Mouse (Mus musculus): ENCODE measurements at regions not wholly inside any gene's neighbourhood (a gene's known extent, or its start where the extent isn't known, plus 50 kb on each side); places are given as distances from the start of the nearest gene placed in this dataset.
A peak's percentile ranks its signal among the peaks of the same experiment; 100 is the strongest.
"Not testable (repeated sequence)": the region's sequence is repeated elsewhere in the genome, so short reads cannot be mapped to it uniquely, and the experiment has no call there.

DNA sequence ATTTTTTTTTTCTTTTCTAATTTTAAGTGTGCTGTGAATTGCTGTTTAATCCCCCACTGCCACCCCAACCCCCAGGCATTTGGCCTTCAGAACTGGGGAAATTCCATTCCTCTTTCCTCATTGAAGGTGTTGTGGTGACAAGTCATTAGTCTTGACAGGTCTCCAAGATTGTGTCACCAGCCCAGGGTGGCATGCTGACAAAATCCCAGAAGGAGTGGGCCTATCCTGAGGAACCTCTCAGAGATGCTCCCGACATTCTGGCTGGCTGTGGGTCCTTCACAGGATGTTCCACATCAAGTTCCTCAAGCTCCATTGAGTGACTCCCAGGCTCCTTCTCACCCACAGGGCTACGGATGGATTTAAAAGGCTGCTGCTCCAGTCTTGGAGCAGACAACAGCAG lies 91.7 kb downstream of the Btg1 start:
- Histone ChIP-seq H3K27me3 (ENCODE audit: control insufficient read depth, insufficient read depth, low read length) (no peaks in the 10 kb centered on the region), H3K4me3 (ENCODE audit: insufficient read depth, low read depth, low read length) (no peak overlapping the region), H3K27ac (replicated peaks; ENCODE audit: insufficient read depth, low read depth, low read length) (no peak overlapping the region), H3K79me2 (ENCODE audit: control insufficient read depth, insufficient read depth, low read length) (no peaks in the 10 kb centered on the region), H3K9ac (ENCODE audit: low read depth, low read length) (no peak overlapping the region), H3K36me3 (ENCODE audit: control insufficient read depth, insufficient read depth, low read length) (no peaks in the 10 kb centered on the region), H3K4me1 (ENCODE audit: control insufficient read depth, insufficient read depth, low read length) (no peaks in the 10 kb centered on the region; the same call in 1 of the 2 replicates)
- WGBS = 85% methylated on average over 2 of the region's 2 CpGs
- DNase-seq (ENCODE audit: extremely low read depth, low read depth, low spot score) = no peak
- TF ChIP-seq POLR2A (IDR thresholded peaks at IDR 0.05; ENCODE audit: extremely low read depth, insufficient read depth, low read length) (no peak), CTCF (IDR thresholded peaks at IDR 0.05; ENCODE audit: low read depth, low read length) (no peak)

DNA sequence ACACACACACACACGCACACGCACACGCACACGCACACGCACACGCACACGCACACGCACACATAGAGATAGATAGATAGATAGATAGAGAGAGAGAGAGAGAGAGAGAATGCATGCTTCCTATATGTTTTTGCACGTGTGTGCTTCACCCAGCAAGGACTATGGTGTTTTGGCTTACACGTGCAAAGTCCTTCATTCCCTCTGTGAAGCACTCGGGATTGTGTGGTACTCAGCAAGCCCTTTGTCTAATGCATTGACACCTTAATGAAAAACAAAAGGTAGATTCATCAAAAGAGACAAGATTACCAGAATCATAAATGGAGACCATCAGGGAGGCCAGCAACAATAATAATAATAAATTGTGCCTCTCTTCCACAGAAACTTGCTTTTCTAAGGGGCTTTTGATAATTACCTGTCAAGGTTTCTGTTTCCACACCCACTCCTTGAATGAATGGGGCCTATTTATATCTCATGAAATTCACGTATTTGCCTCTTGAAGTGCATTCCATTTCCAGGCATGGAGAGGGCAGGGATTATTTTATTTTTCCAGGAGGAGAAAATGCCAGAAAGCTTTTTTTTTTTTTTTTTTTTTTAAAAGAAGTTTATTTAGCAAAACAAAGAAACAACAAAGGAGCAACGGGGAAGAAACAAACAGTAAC lies 93.0 kb downstream of the Btg1 start:
- Histone ChIP-seq H3K4me3 (ENCODE audit: insufficient read depth, low read depth, low read length) (no peak overlapping the region), H3K27ac (replicated peaks; ENCODE audit: insufficient read depth, low read depth, low read length) (no peak overlapping the region), H3K36me3 (ENCODE audit: control insufficient read depth, insufficient read depth, low read length) (no peaks in the 10 kb centered on the region), H3K4me1 (ENCODE audit: control insufficient read depth, insufficient read depth, low read length) (no peaks in the 10 kb centered on the region; the same call in 1 of the 2 replicates), H3K9ac (ENCODE audit: low read depth, low read length) (no peak overlapping the region), H3K27me3 (ENCODE audit: control insufficient read depth, insufficient read depth, low read length) (no peaks in the 10 kb centered on the region), H3K79me2 (ENCODE audit: control insufficient read depth, insufficient read depth, low read length) (no peaks in the 10 kb centered on the region)
- TF ChIP-seq CTCF (IDR thresholded peaks at IDR 0.05; ENCODE audit: low read depth, low read length) = no peak
- TF ChIP-seq POLR2A (IDR thresholded peaks at IDR 0.05; ENCODE audit: extremely low read depth, insufficient read depth, low read length) = no peak
- 93% methylated on average over 13 of the region's 13 CpGs for WGBS
- no peak for DNase-seq (ENCODE audit: extremely low read depth, low read depth, low spot score)

DNA sequence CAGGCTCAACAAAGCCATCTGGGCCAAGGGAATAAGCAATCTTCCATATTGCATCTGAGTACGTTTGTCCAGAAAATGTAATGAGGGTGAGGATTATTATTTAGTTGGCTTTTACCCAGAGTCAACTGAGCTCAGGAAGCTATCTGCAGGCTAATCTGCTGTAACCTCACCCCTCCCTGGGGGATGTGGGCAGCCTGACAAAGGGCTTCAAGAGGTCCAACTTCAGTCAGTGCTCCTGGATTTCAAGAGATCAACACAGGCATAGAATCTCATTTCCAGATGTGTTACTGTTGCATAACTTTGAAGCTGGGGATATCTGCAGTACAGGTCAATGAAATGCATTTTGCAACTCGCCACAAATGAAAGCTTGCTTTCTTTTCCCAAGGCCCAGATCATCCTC lies 95.2 kb downstream of the Btg1 start:
- Histone ChIP-seq H3K9ac (ENCODE audit: low read depth, low read length) (no peak overlapping the region), H3K27me3 (ENCODE audit: control insufficient read depth, insufficient read depth, low read length) (no peaks in the 10 kb centered on the region), H3K79me2 (ENCODE audit: control insufficient read depth, insufficient read depth, low read length) (no peaks in the 10 kb centered on the region), H3K4me3 (ENCODE audit: insufficient read depth, low read depth, low read length) (no peak overlapping the region), H3K27ac (replicated peaks; ENCODE audit: insufficient read depth, low read depth, low read length) (no peak overlapping the region), H3K36me3 (ENCODE audit: control insufficient read depth, insufficient read depth, low read length) (no peaks in the 10 kb centered on the region), H3K4me1 (ENCODE audit: control insufficient read depth, insufficient read depth, low read length) (no peaks in the 10 kb centered on the region; the same call in 1 of the 2 replicates)
- WGBS = 42% methylated on average over 2 of the region's 2 CpGs
- peak; percentile 43 for DNase-seq (ENCODE audit: extremely low read depth, low read depth, low spot score)
- TF ChIP-seq POLR2A (IDR thresholded peaks at IDR 0.05; ENCODE audit: extremely low read depth, insufficient read depth, low read length) = no peak
- no peak for TF ChIP-seq CTCF (IDR thresholded peaks at IDR 0.05; ENCODE audit: low read depth, low read length)

DNA sequence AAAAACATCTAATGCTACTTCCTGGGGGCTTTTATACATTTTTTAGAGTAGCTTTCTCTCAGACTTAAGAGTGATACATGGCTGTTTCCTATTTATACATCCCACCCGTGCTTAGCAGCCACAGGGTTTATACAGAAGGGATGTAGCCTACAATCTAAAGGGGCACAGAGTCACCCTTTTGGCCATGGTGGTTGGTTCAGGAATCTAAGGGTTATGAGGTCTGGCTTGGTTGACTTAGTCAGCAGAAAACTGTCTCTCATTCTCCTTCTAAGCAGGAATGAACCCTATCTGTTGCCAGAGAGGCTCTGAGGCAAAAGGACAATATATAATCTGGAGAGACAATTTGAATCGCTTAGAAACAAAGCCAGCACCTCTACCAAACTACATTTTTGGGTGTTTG lies 97.9 kb downstream of the Btg1 start:
- no peaks in the 10 kb centered on the region; the same call in 1 of the 2 replicates for H3K4me1 ChIP-seq (ENCODE audit: control insufficient read depth, insufficient read depth, low read length)
- no peak for DNase-seq (ENCODE audit: extremely low read depth, low read depth, low spot score)
- no peaks in the 10 kb centered on the region for H3K79me2 ChIP-seq (ENCODE audit: control insufficient read depth, insufficient read depth, low read length)
- TF ChIP-seq POLR2A (IDR thresholded peaks at IDR 0.05; ENCODE audit: extremely low read depth, insufficient read depth, low read length) (no peak), CTCF (IDR thresholded peaks at IDR 0.05; ENCODE audit: low read depth, low read length) (no peak)
- 85% methylated on average over 2 of the region's 2 CpGs for WGBS
- no peaks in the 10 kb centered on the region for H3K27me3 ChIP-seq (ENCODE audit: control insufficient read depth, insufficient read depth, low read length)
- H3K4me3 ChIP-seq (ENCODE audit: insufficient read depth, low read depth, low read length) = no peak overlapping the region
- no peak overlapping the region for H3K27ac ChIP-seq (replicated peaks; ENCODE audit: insufficient read depth, low read depth, low read length)
- H3K9ac ChIP-seq (ENCODE audit: low read depth, low read length) = no peak overlapping the region
- H3K36me3 ChIP-seq (ENCODE audit: control insufficient read depth, insufficient read depth, low read length) = no peaks in the 10 kb centered on the region

DNA sequence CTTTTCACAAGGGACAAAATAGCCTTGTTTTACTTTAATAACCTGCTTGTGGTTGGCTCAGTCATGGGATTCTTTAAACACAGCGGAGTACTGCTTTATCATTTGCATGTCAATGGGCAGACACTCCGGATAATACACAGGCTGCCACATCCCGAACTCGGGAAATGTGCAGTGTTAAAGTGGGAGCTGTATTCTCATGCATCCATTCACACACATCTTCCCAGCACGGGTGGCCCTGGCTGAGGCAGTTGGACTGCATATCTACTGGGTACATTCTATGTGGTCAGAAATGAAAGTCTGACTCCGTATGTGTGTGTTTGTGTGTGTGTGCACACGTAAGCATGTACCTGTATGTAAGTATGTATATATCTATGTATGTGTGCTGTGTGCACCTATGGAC lies 100.5 kb downstream of the Btg1 start:
- Histone ChIP-seq H3K79me2 (ENCODE audit: control insufficient read depth, insufficient read depth, low read length) (no peaks in the 10 kb centered on the region), H3K27ac (replicated peaks; ENCODE audit: insufficient read depth, low read depth, low read length) (no peak overlapping the region), H3K27me3 (ENCODE audit: control insufficient read depth, insufficient read depth, low read length) (no peaks in the 10 kb centered on the region), H3K4me3 (ENCODE audit: insufficient read depth, low read depth, low read length) (no peak overlapping the region), H3K36me3 (ENCODE audit: control insufficient read depth, insufficient read depth, low read length) (no peaks in the 10 kb centered on the region), H3K4me1 (ENCODE audit: control insufficient read depth, insufficient read depth, low read length) (no peaks in the 10 kb centered on the region; the same call in 1 of the 2 replicates), H3K9ac (ENCODE audit: low read depth, low read length) (no peak overlapping the region)
- TF ChIP-seq CTCF (IDR thresholded peaks at IDR 0.05; ENCODE audit: low read depth, low read length) (no peak), POLR2A (IDR thresholded peaks at IDR 0.05; ENCODE audit: extremely low read depth, insufficient read depth, low read length) (no peak)
- WGBS = 90% methylated on average over 7 of the region's 7 CpGs
- DNase-seq (ENCODE audit: extremely low read depth, low read depth, low spot score) = no peak

DNA sequence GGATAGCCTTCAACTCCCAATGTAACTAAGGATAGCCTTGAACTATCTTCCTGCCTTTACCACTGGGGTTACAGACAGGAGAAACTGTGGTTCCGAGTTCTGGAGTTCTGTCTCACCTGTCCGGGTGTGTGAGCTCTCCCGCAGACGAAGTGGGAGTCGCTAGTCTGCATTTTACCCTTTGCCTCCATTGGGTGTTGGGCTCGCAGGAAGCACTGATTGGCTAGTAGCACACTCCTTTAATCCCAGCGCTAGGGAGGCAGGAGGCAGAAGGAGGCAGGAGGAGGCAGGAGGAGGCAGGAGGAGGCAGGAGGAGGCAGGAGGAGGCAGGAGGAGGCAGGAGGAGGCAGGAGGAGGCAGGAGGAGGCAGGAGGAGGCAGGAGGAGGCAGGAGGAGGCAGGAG lies 101.9 kb downstream of the Btg1 start:
- H3K4me3 ChIP-seq (ENCODE audit: insufficient read depth, low read depth, low read length); DNase-seq (ENCODE audit: extremely low read depth, low read depth, low spot score); H3K4me1 ChIP-seq (ENCODE audit: control insufficient read depth, insufficient read depth, low read length); H3K27me3 ChIP-seq (ENCODE audit: control insufficient read depth, insufficient read depth, low read length); H3K36me3 ChIP-seq (ENCODE audit: control insufficient read depth, insufficient read depth, low read length); H3K9ac ChIP-seq (ENCODE audit: low read depth, low read length); H3K79me2 ChIP-seq (ENCODE audit: control insufficient read depth, insufficient read depth, low read length); H3K27ac ChIP-seq (replicated peaks; ENCODE audit: insufficient read depth, low read depth, low read length): not testable (repeated sequence)
- WGBS = 97% methylated on average over 7 of the region's 7 CpGs

All from liver, adult 2 months (tissue).